Mouse (Mus musculus) cerebellum, adult 2 months (tissue): Measurements from ENCODE around the gene Slit3.

ENCODE experiments used
- CTCF ChIP-seq: fragments of 200-500 bp; IDR thresholded peaks from 2 replicates; pipeline ENCODE4 v1.5.1; 2011; ENCODE audit warnings: low read depth, mild to moderate bottlenecking, control low read depth, low read length, moderate library complexity, borderline replicate concordance; ENCODE audit not compliant: insufficient read depth
- POLR2A ChIP-seq: fragments of 200-500 bp; IDR thresholded peaks from 2 replicates; pipeline ENCODE4 v1.6.1; 2011; ENCODE audit warnings: low read length, control low read depth, borderline replicate concordance; ENCODE audit not compliant: insufficient read depth

- TF ChIP-seq CTCF (no peak), POLR2A (no peak)
Observed at GRCm38 (mm10) chr11:35388471-35388870, 267.4 kb downstream of the Slit3 start.
